Mouse (Mus musculus): ENCODE results near the gene P4ha1.
"Not testable (repeated sequence)": the region's sequence is repeated elsewhere in the genome, so short reads cannot be mapped to it uniquely, and the experiment has no call there.

The P4ha1 gene

DNA sequence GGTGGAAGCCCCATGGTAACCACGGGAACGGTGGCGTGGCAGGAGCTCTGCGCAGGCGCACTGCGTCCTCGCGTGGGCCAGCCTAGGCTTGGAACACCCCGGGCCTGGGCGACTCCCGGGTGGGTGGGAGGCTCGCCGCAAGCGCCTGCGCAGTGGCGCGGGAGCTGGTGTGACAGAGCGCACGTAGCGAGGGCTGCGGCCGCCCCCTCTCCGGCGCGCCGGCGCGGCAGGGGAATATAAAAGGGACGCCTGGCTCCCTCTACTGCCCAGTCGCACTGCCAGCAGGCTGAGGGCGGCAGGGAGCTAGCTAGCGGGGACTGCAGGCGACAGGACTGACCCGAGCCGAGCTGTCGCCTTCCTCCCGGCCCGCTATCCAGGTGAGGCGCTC is at the start of gene P4ha1:
Gene P4ha1 (plus strand): TSS at position 197 of the 388 bp plus-strand sequence.
- peak; percentile 100 for DNase-seq

DNA sequence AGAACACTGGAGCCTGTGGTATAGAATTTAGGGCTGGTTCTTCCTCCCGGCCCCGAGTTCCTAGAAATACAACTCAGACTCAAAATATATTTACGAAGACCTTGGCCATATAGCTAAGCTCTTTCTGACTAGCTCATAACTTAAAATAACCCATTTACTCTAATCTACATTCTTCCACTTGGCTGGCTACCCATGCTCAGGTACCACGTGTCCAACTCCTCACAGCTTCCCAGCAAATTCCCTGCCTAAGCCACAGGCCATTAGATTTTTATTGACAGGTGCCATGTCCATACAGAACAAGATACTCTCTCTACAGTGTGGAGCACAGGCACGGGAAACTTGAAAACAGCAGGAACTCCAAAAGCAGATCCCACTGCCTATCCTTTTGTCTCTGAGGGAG is 47.4 kb upstream of the P4ha1 start:
- DNase-seq: no peak

DNA sequence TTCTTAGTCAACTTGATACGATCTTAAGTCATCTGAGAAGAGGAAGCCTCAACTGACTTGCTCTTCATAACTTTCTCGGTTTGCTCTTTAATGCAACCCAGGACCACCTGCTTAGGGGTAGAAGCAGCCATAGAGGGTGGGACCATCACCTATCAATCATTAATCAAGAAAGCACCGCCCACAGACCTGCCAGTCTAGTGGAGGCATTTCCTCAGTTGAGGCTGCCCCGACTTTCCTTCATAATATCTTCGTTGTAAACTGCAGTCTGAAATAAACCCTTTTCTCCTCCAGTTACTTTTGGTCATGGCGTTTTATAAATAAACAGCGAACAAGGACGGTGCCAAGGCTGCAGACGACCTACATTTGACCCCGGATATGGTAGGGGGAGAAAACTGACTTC is 46.0 kb upstream of the P4ha1 start:
- DNase-seq: no peak

DNA sequence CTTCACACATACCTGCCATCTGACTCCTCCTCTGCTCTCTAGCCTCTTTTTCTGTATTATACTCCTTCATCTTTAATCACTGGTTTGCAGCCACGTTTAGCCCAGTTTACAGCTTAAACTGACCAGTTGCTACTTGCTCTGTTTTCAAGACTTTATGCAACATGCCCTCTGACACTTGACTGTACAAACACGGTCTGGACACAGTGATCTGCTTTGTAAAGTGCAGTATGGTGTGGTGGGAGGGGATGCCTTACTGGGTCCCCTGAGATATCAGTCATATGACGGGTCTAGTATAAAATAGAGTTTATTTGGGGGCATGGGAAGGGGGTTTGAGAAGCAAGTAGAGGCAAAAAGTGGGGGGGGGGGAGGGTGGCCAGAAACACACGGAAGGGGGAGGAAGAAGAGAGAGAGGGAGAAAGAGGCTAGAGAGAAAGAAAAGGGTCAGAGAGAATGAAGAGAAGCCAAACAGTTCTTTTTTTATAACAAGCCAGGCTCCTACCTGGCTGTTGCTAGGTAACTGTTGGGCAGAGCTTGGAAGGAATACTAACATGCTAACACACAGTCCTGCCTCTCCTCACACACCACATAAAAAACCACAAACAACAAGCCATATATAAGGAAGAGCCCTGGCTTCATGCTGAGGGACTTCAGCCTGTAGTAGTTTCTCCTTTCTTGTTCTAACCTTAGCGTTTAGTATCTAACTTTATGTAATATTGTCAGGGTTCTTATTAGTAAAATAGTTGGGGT is 45.2 kb upstream of the P4ha1 start:
- no peak for DNase-seq

DNA sequence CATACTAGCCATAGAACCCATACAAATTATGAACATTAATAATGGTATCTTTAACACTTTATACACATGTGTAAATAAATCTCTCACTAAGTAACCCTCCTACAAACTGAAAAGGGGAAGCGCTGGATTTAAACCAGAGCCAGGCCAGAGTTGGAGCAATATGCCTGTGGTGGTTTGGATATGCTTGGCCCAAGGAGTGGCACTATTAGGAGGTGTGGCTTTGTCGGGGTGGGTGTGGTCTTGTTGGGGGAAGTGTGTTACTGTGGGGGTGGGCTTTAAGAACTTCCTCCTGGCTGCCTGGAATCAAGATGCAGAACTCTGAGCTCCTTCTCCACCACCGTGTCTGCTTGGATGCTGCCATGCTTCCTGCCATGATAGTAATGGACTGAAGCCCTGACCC is 39.9 kb upstream of the P4ha1 start:
- DNase-seq: no peak

DNA sequence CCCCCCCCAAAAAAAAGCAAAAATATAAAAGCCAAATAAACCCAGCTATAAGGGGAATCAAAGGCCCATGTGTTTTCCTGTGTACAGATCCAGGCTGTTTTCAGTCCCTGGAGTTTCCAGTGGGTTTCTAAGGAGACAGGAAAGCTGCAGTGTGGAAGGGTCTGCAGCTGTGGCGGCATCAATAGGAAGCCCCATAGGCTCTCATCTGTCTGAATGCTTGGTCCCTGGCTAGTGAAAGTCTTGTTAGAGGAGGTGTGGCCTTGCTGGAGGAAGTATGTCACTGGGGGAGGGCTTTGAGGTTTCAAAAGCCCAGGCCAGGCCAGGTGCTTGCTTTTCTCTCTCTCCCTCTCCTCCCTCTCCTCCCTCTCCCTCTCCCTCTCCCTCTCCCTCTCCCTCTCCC is 39.3 kb upstream of the P4ha1 start:
- DNase-seq: no peak

DNA sequence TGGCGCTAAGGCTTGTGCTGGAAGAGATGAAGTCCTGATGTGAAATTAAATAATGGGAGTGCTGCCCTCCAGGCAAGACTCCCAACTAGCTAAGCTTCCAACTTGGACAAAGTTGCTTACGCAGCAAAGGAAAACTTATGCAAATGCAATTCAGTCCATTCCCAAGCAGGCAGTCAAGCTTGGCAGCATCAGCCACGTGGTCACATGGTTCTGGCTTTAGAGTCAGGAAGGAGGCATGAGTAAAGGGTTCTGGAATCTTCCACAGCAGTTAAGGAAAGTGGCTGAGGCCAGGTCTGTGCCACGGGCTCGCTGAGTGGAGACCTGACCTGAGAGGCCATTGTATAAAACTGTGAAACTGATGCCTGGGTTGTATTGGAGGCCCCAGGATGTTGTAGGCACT is 37.6 kb upstream of the P4ha1 start:
- DNase-seq: no peak

DNA sequence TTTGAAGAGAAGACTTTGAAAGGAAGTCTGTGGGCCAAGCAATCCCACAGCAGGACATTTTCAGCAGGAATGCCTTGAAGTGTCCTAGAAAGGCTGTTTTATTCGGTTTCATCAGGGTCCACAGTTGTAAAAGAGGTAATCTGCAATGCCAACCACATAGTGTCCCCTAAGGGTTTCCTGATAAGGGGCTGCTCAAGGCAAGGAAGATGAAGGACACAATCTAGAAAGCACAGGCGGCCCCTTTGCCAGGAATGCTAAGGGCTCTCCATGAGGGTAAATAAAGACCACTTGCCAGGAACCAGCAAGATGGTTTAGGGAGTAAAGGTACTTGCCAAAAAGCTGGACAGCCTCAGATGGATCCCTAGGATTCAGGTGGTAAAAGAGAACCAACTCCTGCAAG is 35.8 kb upstream of the P4ha1 start:
- no peak for DNase-seq

DNA sequence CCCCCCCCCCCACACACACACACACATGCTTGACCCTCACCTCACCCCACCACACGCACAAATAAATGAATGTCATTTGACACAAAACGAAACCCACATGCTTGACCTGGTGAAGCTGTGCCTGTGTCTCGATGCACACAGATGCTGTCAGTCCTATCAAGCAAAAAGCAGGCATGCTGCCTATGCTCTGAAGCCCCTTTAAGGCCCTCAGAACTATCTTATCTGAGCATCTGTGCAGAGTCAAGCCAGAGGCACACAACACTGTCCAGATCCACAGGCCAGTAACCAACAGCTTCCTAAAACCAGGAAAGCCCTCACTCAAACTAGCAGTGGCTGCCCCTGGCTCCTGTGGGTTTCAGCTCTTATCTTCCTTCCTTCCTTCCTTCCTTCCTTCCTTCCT is 35.4 kb upstream of the P4ha1 start:
- DNase-seq: no peak

DNA sequence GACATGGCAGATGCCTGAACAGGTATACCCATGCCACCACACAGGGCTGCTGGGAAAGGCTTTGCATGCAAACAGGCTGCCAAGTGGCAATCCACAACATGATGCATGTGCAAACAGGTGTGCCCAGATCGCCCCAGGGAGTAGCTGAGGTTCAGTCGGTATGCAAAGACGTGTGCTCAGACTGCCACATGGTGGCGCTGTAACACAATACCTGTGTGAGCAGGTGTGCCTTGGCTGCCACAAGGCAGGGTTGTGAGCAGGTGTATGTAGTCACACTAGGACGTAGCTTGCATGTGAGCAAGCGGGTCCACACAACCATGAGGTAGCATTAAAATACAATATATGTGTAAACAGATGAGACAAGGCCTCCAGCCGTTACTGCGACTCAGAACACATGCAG is 34.0 kb upstream of the P4ha1 start:
- no peak for DNase-seq

DNA sequence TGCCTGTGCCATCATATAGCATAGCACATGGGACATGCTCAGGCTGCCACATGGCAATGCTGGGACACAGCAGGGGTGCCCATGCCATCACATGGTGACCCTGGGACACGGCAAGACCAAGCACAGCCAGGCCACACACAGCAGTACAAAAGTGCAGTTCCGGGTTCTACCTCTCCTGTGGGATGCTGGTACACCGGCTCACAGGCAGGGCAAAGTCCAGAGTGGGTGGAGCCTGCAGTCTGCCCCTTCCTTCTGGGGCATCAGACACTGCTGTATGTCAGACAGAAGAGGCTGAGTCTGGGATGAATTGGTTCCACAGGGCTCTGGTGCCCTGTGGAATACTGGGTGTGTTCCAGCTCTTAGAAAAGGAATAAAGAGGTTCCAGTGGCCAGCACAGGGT is 31.6 kb upstream of the P4ha1 start:
- no peak for DNase-seq

DNA sequence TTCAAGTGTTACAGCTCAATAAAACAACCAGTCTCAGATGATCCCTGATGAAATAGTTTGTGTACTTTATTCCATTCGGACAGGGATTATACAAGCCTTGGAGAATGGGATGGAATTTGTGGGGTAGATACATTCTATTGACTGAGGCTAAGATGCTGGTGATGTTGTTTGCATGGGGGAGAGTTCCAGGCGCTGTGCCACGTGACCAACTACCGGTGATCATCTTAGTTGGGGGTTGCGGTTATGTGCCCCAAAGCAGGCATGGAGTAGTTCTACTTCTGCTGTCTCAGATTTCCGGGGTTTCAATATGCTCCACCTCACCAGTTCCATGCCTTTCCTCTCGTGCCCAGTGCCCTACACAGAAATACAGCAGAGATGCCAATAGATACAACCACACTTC is 31.0 kb upstream of the P4ha1 start:
- DNase-seq: no peak

DNA sequence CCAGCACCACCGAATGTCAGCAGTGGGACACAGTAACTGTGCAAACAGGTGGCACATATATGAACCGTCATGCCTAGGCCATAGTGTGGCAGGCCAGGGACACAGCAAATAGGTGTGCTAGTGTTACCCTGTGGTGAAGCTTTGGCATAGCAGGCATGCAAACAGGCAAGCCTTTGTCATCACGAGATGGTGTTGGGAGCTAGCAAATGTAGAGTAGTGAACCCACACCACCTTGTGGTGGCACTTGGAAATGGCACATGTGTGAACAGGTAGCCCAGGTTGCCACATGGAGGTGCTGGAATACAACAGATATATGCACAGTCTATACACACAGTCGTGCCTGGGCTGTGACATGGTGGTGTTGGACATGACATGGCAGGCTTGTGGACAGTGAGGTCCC is 30.5 kb upstream of the P4ha1 start:
- peak; percentile 88 for DNase-seq

DNA sequence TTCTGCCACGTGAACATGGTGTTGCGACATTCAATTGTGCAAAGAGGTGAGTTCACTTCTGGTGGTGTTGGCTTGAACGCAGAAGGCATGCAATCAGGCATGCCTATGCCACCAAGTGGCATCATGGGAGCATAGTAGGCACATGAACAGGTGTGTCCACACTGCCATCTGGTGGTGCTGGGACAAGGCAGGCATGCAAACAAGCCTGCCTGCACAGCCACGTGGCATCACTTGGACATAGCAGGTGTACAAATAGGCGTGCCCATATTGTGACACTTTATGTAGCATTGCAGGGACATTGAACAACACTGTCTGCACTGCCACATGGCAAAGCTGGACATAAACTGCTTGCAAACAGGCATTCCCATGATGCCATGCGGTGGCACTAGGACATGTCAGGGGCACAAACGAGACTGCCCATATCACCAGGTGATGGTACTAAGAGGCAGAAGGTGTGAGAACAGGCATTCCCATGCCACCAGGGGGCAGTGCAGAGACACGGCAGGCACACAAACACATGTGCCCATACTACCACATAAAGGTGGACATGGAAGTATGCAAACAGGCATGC is 27.8 kb upstream of the P4ha1 start:
- peak; percentile 75 for DNase-seq

DNA sequence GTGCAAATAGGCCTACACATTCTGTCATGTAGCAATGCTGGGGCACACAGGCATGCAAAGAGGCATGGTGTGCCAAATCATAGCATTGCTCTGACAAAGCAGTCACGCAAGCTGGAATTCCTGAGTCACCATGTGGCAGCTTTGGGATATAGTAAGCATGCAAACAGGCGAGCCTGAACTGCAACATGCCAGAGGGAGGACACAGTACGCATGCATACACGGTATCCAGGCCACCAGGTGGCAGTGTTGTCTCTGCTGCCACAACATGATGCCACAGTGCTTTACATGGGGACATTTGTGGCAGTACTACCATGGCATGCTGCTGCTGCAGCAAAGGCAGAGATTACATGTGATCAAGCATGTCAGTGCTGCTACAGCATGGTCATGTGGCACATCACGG is 26.8 kb upstream of the P4ha1 start:
- DNase-seq: peak; percentile 85

DNA sequence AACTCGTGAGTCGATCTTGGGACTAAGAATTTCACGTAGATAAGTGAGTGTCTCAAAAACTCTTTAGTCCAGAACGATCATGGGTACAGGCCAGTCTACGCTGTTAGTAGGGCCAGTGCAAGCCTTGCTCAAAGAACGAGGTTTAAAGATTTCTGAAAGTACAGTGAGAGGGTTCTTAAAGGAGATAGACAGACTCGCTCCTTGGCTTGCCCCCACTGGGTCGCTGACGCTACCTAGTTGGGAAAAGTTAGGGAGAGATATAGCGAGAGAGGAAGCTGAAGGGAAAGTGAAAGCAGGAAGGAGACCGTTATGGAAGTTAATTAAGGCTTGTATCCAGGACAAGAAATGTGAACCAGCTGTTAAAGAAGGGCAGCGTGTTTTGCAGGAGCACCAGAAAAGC is 20.4 kb upstream of the P4ha1 start:
- not testable (repeated sequence) for DNase-seq

DNA sequence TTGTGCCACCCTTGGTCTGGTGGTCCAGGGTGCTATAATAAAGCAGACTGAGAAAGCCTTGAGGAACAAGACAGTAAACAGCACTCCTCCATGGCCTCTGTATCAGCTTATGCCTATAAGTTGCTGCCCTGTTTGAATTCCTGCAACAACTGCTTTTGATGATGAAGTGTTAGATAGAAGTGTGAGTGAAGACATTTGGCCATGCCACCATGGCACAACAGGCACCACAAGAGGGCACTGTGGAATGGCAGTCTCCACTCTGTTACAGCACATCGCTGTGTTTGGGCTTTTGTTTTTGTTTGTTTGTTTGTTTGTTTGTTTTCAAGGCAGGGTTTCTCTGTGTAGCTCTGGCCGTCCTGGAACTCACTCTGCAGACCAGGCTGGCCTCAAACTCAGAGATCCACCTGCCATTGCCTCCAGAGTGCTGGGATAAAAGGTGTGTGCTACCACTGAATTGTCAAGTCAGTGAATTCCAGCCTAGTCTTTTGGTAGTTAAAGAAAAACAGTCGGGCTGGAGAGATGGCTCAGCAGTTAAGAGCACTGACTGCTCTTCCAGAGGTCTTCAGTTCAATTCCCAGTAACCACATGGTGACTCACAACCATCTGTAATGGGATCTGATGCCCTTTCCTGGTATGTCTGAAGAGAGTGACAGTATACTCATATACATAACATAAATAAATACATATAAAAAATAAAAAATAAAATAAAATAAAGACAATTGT is 13.9 kb upstream of the P4ha1 start:
- peak; percentile 57 for DNase-seq

DNA sequence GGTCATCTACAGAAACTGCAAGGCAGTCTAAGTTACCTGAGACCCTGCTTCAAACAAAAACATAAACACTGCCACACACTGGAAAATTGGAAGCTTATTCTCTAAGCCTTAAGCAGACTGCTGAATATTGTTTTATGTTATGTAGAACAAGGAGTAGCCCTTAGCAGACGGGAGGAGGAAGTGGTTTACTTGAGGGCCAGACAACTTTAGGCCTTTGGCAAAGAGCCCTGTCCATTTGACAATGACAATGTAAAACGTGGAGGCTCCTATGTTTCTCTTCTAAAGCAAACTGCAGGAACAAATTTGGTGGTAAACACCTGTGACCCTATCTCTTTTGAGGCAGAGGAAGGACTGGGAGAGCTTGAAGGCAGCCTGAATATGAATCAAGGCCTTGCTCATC is 13.0 kb upstream of the P4ha1 start:
- DNase-seq: no peak

DNA sequence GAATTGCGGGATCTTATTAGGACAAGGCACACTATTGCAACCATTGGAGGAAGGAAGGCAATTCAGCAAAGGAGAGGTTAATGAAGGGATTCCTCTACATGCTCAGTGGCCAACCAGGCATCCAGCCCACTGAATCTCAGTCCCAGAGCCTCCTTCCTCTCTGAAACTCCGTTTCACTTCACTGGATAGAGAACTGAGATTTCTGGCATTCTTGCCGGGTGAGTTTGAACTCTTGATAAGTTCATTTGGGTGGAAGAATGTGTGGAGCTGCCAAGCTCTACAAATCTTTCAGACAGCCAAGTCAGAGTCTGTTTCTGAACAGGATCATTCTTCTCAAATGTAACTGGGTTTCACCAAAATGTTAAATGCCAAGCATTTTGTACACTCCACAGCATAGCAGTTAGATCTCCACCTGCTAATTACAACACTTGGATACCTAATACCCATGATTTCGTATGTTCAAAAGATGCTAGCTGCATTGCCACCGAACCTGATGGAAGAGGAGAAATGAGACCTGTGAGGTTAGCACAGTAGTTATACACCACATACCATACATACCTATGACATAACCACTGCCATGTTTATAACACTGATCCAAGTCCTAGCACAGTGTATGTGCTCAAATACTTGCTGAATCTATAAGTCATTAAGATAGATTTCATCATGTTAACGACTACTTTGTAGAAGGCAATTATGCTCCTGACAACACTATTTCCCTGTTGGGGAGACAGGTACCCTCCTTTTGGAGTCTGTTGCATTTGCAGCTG is 12.2 kb upstream of the P4ha1 start:
- no peak for DNase-seq

DNA sequence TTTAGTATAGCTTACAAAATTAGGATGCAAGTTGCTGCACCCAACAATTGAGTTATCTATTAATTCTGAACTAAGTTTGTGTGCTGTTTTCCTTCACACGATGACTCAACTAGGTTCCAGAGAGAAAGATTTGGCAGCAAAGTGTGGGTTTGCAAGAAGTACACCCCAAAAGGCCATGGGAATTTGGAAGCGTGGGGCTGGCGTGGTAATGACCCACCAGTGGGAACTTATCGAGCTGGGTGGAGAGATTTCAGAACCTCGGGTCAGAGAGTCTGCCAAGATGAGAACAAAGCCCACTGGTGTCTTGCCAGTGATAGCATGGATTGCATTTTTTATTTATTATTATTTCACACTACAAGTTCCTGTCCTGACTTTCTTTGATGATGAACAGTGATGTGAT is 11.2 kb upstream of the P4ha1 start:
- no peak for DNase-seq

DNA sequence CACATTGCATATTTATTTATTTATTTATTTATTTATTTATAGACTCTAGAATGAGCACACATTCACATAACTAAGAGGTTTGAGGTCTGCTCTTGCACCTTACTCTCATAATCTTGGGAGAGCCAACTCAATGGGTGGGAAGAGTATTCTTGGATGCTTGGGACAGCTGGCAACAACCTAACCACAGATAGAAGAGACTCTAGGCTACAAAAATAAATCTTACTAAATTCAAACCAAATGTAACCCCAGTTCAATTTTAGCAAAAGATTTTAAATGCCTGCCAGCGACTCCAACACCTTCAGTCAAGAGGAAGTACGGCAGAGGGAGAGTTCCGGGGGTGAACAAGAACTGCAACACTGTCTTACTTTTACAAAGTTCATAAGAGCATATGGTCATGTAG is 2.0 kb upstream of the P4ha1 start:
- no peak for DNase-seq

DNA sequence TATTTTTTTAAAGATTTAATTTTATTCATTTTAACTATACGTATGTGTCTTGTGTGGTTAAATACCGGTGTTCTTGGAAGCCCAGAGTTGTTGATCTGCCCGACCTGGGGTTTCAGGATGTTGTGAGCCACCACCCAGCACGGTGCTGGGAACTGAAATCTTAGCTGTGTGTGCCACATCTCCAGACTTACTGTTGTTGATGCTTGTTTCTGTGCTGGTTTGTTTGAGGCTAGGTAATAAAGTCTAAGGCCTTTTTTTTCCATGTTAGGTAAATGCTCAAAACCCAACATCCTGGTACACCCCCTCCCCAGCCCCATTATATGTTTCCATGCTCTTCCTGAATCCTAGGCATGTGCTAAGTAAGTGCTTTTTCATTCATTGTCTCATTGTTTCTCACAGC is 825 bp upstream of the P4ha1 start:
- DNase-seq: no peak

DNA sequence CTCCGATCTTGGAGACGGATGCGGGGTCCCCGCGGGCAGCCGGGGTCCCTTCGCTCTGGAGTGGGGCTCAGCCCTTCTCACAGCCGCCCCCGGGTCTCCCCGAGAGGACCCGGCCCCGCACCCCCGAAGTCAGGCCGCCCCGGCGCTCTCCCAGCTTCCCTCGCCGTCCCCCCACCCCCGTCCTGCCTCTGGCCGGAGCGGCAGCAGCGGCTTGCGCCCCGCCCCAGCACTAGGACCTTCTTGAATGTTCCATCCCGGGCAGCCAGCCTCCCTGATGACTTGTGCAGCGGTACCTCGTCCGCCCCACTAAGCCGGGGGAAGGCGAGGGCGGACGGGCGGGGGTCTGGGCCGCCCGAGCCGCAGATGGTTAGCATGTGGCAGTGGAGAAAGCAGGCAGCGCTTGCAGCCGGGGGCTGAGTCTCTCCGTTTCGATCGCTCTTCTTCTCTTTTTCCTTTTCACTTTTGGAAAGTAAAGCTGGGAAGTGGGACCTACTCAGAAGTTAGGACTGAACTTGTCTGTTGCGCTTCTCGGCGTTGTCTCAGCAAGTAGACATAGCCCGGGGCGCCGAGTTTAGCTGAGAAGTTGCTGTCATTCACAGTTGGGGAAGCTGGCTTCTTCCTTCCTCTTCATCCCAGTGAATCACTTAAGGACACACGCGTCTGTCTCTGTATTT is 529 bp downstream of the P4ha1 start:
- peak; percentile 55 for DNase-seq
